In the genomic region with DNA sequence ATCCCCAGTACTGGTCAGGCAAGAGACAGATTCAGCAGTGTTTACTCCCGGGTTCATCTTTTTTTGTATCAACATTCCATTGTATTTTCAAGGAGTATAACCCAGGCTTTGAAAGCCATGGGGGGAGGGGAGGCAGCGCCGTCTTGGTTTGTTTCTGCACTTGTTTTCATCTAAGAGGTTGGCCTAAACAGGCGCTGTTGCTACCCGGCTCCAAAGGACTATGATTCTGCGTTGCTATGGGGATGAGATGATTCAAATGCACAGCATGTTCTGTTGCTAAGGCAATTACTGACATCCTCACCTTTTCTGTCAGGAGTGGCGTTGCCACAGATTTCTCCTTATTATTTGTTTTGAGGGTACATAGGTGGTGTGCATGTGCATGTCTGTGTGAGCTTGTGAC, we compare ENCODE assay signal across 13 mouse cellular contexts. TPM values are rescaled to one million over a fixed set of nuclear protein-coding genes. Genes with fewer than 3 reads are reported as not detected.
A peak's percentile ranks its signal among the peaks of the same experiment; 100 is the strongest.
DNase-seq lines count a peak whose midpoint lies in the region; ATAC-seq lines count a peak whose summit lies in the region.
"Had no signal": no experiment of that assay in that cellular context is flagged by ENCODE, and none has a peak within 500 bp of the region (broad histone marks: within the 10 kb centered on the region; RNA-seq: fewer than 3 reads in every experiment).

No protein-coding gene starts in this region.

- H3K4me3 ChIP-seq in hindbrain, embryonic 12.5 days = no peak overlapping the region
- H3K4me3 ChIP-seq: erythroblast, embryonic 14.5 days; limb, embryonic 10.5 days had no signal

- H3K9me3 ChIP-seq in hindbrain, embryonic 12.5 days (replicated peaks) = peaks cover 8% of the 10 kb centered on the region
- H3K9me3 ChIP-seq: limb, embryonic 10.5 days had no signal

- peak; percentile 24 for DNase-seq in embryo, embryonic 10.5 days (ENCODE audit: low spot score)
- no peak for DNase-seq in embryo, embryonic 11 days
- DNase-seq in left cerebral cortex, adult 8-10 months (ENCODE audit: low spot score in 2 of 2) = peak; percentile 35 to 52
- peak; percentile 38 for DNase-seq in right cerebral cortex, postnatal 25 days
- no peak for DNase-seq in adrenal gland, postnatal 4 days (ENCODE audit: low spot score in 2 of 2)
- DNase-seq in adrenal gland, adult (ENCODE audit: inconsistent age in 2 of 2, low spot score in 1 of 2) = no peak
- no peak for DNase-seq in spleen, postnatal 10 days (ENCODE audit: low spot score in 2 of 2)
- DNase-seq: cerebellum, adult 11 months had no signal

- H3K27me3 ChIP-seq in hindbrain, embryonic 12.5 days = no peaks in the 10 kb centered on the region

- no peaks in the 10 kb centered on the region for H3K36me3 ChIP-seq in hindbrain, embryonic 12.5 days
- H3K36me3 ChIP-seq: limb, embryonic 10.5 days had no signal

- 28% methylated on average over 7 of the region's 7 CpGs for WGBS in hindbrain, embryonic 12.5 days

- H3K27ac ChIP-seq in hindbrain, embryonic 12.5 days = peak overlapping the region; percentile 76
- H3K27ac ChIP-seq: limb, embryonic 10.5 days had no signal

- no peak overlapping the region for H3K9ac ChIP-seq in hindbrain, embryonic 12.5 days

- no peak for ATAC-seq in hindbrain, embryonic 12.5 days (ENCODE audit: low FRiP score)

- no peak overlapping the region for H3K4me2 ChIP-seq in hindbrain, embryonic 12.5 days (replicated peaks)

- 0 out of 2 replicates have a peak, but pooled peaks cover 5% of the 10 kb centered on the region for H3K4me1 ChIP-seq in hindbrain, embryonic 12.5 days
- H3K4me1 ChIP-seq: limb, embryonic 10.5 days had no signal

RNA-seq across cellular contexts. Expression of gene Rnf216, which starts 12.8 kb away (rescaled TPM):
- 49.4 and 51.1 TPM in 2 replicates for polyA plus RNA-seq in hindbrain, embryonic 12.5 days (2016; fragmentation: Nextera tagmentation; extraction: Ambion mirVana)
- 10 to 100 TPM; 42.4 to 47.3 (median 45.2) TPM for total RNA-seq in left cerebral cortex, adult 8-10 months (2022)
- 10 to 100 TPM; 59.9 to 60.5 TPM for total RNA-seq in adrenal gland, postnatal 4 days (2021)

RNA-seq across cellular contexts. Expression of gene Olfr718-ps1, which starts 21.8 kb away (rescaled TPM):
- 0.08 TPM in 1 of 2 replicates, not detected in the other for polyA plus RNA-seq in hindbrain, embryonic 12.5 days (2016; fragmentation: Nextera tagmentation; extraction: Ambion mirVana)
- under 1 TPM; 0.07 to 0.21 (median 0.14) TPM for total RNA-seq in left cerebral cortex, adult 8-10 months (2022)
- under 1 TPM; 0.11 to 0.17 TPM for total RNA-seq in adrenal gland, postnatal 4 days (2021)
- total RNA-seq: megakaryocyte progenitor cell, adult 5-6 weeks had no signal
- polyA plus RNA-seq: erythroblast, embryonic 14.5 days; heart, embryonic 16.5 days had no signal

RNA-seq across cellular contexts. Expression of gene Rbak, which starts 55.0 kb away (rescaled TPM):
- polyA plus RNA-seq in hindbrain, embryonic 12.5 days (2016; fragmentation: Nextera tagmentation; extraction: Ambion mirVana) = 15.4 and 17.8 TPM in 2 replicates
- total RNA-seq in left cerebral cortex, adult 8-10 months (2022) = 10 to 100 TPM; 12.0 to 15.0 (median 13.5) TPM
- total RNA-seq in adrenal gland, postnatal 4 days (2021) = 10 to 100 TPM; 24.0 to 27.5 TPM

RNA-seq across cellular contexts. Expression of gene Spdye4b, which starts 55.2 kb away (rescaled TPM):
- not detected in 2 replicates for polyA plus RNA-seq in hindbrain, embryonic 12.5 days (2016; fragmentation: Nextera tagmentation; extraction: Ambion mirVana)
- total RNA-seq in left cerebral cortex, adult 8-10 months (2022) = not detected
- total RNA-seq in adrenal gland, postnatal 4 days (2021) = not detected
- total RNA-seq: megakaryocyte progenitor cell, adult 5-6 weeks had no signal
- polyA plus RNA-seq: erythroblast, embryonic 14.5 days; heart, embryonic 16.5 days; limb, embryonic 10.5 days had no signal

Comparison
In these comparisons a context has a peak if more than half of its experiments do, and no peak if none do; other contexts are left out.
1. DNase-seq: peak in embryo, embryonic 10.5 days (single experiment), left cerebral cortex, adult 8-10 months (2 of 2) and right cerebral cortex, postnatal 25 days (single experiment); none in embryo, embryonic 11 days (single experiment), adrenal gland, postnatal 4 days (0 of 2), adrenal gland, adult (0 of 2) and spleen, postnatal 10 days (0 of 2).